Mouse (Mus musculus): ENCODE results near the gene Lsmem1.

- no peak for TF ChIP-seq CTCF (IDR thresholded peaks at IDR 0.05; ENCODE audit: low read depth, low read length)
- no peak for TF ChIP-seq GATA1 (IDR thresholded peaks at IDR 0.05; ENCODE audit: borderline replicate concordance, low read length)
- TF ChIP-seq TAL1 (conservative IDR thresholded peaks at IDR 0.05; ENCODE audit: low read depth, low read length) = no peak
- no peak for TF ChIP-seq GATA2 (IDR thresholded peaks at IDR 0.05; ENCODE audit: borderline replicate concordance, low read depth, low read length)
- no peak for TF ChIP-seq POLR2AphosphoS5 (IDR thresholded peaks at IDR 0.05; ENCODE audit: insufficient replicate concordance, low read depth, low read length)
Observed at GRCm38 (mm10) chr12:40209049-40209448, 9.8 kb upstream of the Lsmem1 start.
